Mouse (Mus musculus): ENCODE results near the gene Selenop.

- TF ChIP-seq GATA1 (IDR thresholded peaks at IDR 0.05; ENCODE audit: borderline replicate concordance, low read length) (no peak), FLI1 (IDR thresholded peaks at IDR 0.05; ENCODE audit: low read length) (no peak)
Measured at GRCm38 (mm10) chr15:3295986-3296385, 27.6 kb downstream of the Selenop start.
